Mouse (Mus musculus) neural tube, embryonic 15.5 days (tissue): Measurements from ENCODE around the gene Hpse2. TPM values are rescaled to one million over a fixed set of nuclear protein-coding genes. Genes with fewer than 3 reads are reported as not detected.

ENCODE experiments used
- ATAC-seq: fragments of 200-750 bp; cut with Nextera tagmentation; 2 replicates; pipeline ENCODE4 v1.8.0; 2017; ENCODE audit warnings: mild to moderate bottlenecking, moderate TSS enrichment, moderate library complexity; ENCODE audit not compliant: low FRiP score
- H3K27ac ChIP-seq: fragments of 300-500 bp; sonication (generic); replicated peaks from 2 replicates; pipeline ENCODE4 v1.5.1; 2015; ENCODE audit warnings: mild to moderate bottlenecking, inconsistent platforms
- H3K27me3 ChIP-seq: fragments of 300-500 bp; sonication (generic); replicated peaks from 2 replicates; pipeline ENCODE4 v1.6.1; 2015; ENCODE audit warnings: inconsistent platforms
- H3K36me3 ChIP-seq: fragments of 300-500 bp; sonication (generic); 2 replicates; pipeline ENCODE4 v1.6.1; 2015; ENCODE audit warnings: inconsistent platforms
- H3K4me1 ChIP-seq: fragments of 300-500 bp; sonication (generic); 2 replicates; pipeline ENCODE4 v1.6.1; 2015; ENCODE audit warnings: inconsistent platforms
- H3K4me2 ChIP-seq: fragments of 300-500 bp; sonication (generic); 2 replicates; pipeline ENCODE4 v1.6.1; 2015; ENCODE audit warnings: inconsistent platforms, mild to moderate bottlenecking, moderate library complexity
- H3K4me3 ChIP-seq: fragments of 300-500 bp; sonication (generic); replicated peaks from 2 replicates; pipeline ENCODE4 v1.5.1; 2015; ENCODE audit warnings: mild to moderate bottlenecking, inconsistent platforms
- H3K9ac ChIP-seq: fragments of 300-500 bp; sonication (generic); replicated peaks from 2 replicates; pipeline ENCODE4 v1.6.1; 2015; ENCODE audit warnings: mild to moderate bottlenecking, inconsistent platforms
- H3K9me3 ChIP-seq: fragments of 300-500 bp; sonication (generic); replicated peaks from 2 replicates; pipeline ENCODE4 v1.6.1; 2016; ENCODE audit warnings: inconsistent platforms
- WGBS: fragments of 180-500 bp; shearing (Covaris S2); methylation state at CpG from one replicate; pipeline ENCODE4 v1.1.7; 2015; ENCODE audit warnings: mixed read lengths; 5-methylcytosine and 5-hydroxymethylcytosine counted together
- polyA plus RNA-seq: library from polyadenylated mRNA; unstranded; fragments of >200 nt; fragmentation: Nextera tagmentation; extraction: Ambion mirVana; gene quantifications from 2 replicates; pipeline ENCODE4 v1.2.1, GENCODE M21; 2015

Hpse2 gene
- polyA plus RNA-seq, 1 experiment from 2014 or later = 0.24 TPM

DNA sequence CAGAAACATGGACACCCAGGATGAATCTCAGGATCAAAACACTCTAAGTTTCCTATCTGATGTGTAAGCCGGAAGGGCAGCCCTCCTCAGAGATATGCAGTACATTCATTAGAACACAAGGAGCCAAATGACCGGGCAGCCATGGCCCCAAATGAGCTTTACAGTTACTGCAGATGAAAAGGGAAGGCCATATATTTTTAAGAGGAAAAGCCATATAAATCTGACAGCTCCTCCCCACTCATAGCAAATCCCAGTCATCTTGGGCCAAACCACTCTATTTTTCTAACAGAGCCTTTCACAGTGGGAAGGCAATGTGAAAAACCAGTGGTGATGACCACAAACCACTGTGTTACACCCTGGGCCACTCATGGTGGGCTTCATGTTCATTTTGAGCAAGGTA, 549.9 kb downstream of the Hpse2 start:
- Histone ChIP-seq H3K27me3 (no peaks in the 10 kb centered on the region), H3K4me3 (no peak overlapping the region), H3K36me3 (no peaks in the 10 kb centered on the region), H3K9ac (no peak overlapping the region), H3K4me1 (no peaks in the 10 kb centered on the region), H3K4me2 (no peak overlapping the region), H3K27ac (no peak overlapping the region), H3K9me3 (no peaks in the 10 kb centered on the region)
- ATAC-seq = no peak
- 74% methylated on average over 2 of the region's 2 CpGs for WGBS

DNA sequence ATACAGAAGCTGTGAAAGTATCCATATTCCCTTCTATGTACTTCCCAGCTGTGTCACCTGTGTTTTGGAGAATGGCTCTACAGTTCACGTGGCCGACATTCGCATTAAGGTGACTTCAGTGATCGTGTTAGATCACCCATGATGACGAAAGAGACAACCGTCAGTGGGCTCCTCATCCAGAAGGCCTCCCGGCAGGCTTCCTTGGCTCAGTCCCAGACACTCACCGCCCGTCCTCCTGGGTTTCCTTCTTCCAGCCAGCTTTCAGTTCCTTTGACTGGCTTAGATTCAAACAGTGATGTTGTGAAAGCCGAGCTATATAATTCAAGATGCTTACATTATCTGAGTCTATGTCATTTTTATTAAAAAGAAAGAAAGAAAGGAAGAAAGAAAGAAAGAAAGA, 550.6 kb downstream of the Hpse2 start:
- Histone ChIP-seq H3K27ac (no peak overlapping the region), H3K4me2 (no peak overlapping the region), H3K4me3 (no peak overlapping the region), H3K9ac (no peak overlapping the region), H3K9me3 (no peaks in the 10 kb centered on the region), H3K36me3 (no peaks in the 10 kb centered on the region), H3K27me3 (no peaks in the 10 kb centered on the region), H3K4me1 (no peaks in the 10 kb centered on the region)
- 77% methylated on average over 10 of the region's 10 CpGs for WGBS
- ATAC-seq = no peak

DNA sequence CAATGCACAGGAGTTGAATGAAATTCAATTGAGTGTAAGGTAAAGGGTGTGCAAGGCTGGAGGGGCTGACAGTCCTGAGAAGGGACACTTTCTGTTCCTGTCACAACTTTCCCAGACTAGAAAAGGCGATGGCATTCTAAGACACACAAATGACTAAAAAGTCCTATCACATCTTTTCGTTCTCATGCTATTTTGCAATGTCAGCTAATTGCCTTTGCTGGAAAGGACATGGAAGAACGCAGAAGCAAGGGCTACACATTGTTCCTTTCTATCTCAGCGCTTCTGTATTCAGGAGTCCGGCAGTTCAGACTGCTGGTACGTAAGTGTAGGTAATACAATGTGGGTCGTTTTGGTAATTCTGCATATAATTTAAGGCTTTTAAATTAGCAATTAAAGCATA, 555.0 kb downstream of the Hpse2 start:
- Histone ChIP-seq H3K27ac (no peak overlapping the region), H3K4me1 (no peaks in the 10 kb centered on the region), H3K4me2 (no peak overlapping the region), H3K27me3 (no peaks in the 10 kb centered on the region), H3K4me3 (no peak overlapping the region), H3K36me3 (no peaks in the 10 kb centered on the region), H3K9ac (no peak overlapping the region), H3K9me3 (no peaks in the 10 kb centered on the region)
- 83% methylated on average over 7 of the region's 7 CpGs for WGBS
- ATAC-seq = no peak

DNA sequence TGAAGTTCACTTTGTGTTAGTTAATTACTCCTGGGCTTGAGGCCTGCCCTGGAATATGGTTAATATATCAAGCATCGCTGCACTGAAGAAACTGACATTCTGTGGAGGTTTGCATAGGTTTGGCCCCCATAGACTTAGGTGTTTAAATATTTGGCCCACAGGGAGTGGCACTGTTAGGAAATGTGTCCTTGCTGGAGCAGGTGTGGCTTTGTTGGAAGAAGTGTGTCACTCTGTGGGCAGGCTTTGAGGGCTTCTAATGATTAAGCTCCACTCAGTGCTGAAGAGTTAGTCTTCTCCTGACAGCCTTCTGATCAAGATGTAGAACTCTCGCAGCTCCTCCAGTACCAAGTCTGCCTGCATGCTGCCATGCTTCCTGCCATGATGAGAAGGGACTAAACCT, 555.9 kb downstream of the Hpse2 start:
- Histone ChIP-seq H3K36me3 (no peaks in the 10 kb centered on the region), H3K4me2 (no peak overlapping the region), H3K9me3 (no peaks in the 10 kb centered on the region), H3K27me3 (no peaks in the 10 kb centered on the region), H3K4me1 (no peaks in the 10 kb centered on the region), H3K9ac (no peak overlapping the region), H3K4me3 (no peak overlapping the region), H3K27ac (no peak overlapping the region)
- WGBS = 97% methylated on average over 2 of the region's 2 CpGs
- ATAC-seq = no peak

DNA sequence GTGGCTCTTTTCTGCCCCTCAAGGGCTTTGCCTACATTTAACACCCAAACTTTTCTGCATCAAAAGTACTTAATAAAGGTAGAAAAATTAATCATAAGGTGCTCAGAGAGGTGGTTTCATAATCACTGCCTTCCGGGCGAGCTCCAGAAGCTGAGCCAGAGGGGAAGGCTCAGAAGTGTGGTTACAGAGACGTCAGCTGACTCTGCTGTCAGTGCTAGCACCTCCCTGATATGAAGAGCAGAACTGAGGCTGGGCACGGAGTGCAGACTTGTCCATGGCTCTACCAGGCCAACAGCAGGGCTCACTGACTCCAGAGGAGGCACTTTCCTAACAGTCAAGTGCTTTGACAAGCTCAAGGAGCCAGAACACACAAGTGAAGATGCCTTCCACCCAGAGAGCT, 559.0 kb downstream of the Hpse2 start:
- Histone ChIP-seq H3K4me1 (no peaks in the 10 kb centered on the region), H3K9me3 (no peaks in the 10 kb centered on the region), H3K9ac (no peak overlapping the region), H3K36me3 (no peaks in the 10 kb centered on the region), H3K27ac (no peak overlapping the region), H3K4me3 (no peak overlapping the region), H3K4me2 (no peak overlapping the region), H3K27me3 (no peaks in the 10 kb centered on the region)
- no peak for ATAC-seq
- WGBS = 81% methylated on average over 4 of the region's 4 CpGs

DNA sequence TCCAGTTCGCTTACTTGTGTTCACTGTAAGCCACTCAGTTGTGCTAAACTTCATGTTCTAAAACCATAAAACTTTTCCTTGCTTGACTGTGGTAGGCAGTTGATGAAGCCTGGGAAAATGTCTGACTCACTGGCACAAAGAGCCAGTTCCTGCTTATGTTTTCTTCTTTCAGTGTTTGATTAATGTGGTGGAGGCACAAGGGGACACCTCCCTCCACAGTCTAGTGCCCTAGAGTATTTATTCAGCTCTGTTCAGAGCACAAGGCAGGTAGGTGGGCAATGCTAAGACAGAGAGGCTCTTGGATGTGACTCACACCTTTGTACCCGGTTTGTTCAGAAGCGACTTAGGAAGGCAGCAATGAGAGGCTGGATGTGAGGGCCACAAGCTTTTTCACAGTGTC, 560.3 kb downstream of the Hpse2 start:
- no peak for ATAC-seq
- no peaks in the 10 kb centered on the region for H3K9me3 ChIP-seq
- no peak overlapping the region for H3K4me2 ChIP-seq
- no peak overlapping the region for H3K27ac ChIP-seq
- H3K27me3 ChIP-seq = no peaks in the 10 kb centered on the region
- no peak overlapping the region for H3K4me3 ChIP-seq
- H3K9ac ChIP-seq = no peak overlapping the region
- H3K4me1 ChIP-seq = no peaks in the 10 kb centered on the region
- no peaks in the 10 kb centered on the region for H3K36me3 ChIP-seq
- whole genome bisulfite sequencing = 91% methylated on average over 3 of the region's 3 CpGs

DNA sequence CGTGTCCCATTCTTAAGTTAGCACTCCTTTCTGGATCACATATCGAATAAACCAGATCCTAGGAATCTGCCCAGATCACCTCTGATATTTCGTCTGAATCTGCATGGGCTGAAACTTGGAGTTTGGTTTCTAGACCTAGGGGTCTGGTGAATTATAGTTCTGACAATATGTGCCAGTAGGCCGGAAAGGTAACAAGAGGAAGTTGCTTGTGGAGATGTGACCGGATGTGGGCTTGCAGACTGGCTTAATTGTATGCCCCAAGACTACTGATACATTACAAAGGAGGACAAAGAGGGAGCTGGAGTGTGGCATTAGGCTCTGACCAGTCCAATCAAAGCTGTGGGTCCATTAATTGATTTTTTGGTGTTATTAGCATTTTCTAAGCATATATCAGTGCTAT, 568.0 kb downstream of the Hpse2 start:
- Histone ChIP-seq H3K4me1 (no peaks in the 10 kb centered on the region), H3K27me3 (no peaks in the 10 kb centered on the region), H3K4me3 (no peak overlapping the region), H3K36me3 (no peaks in the 10 kb centered on the region), H3K4me2 (no peak overlapping the region), H3K9me3 (no peaks in the 10 kb centered on the region), H3K9ac (no peak overlapping the region), H3K27ac (no peak overlapping the region)
- WGBS = 92% methylated on average over 5 of the region's 5 CpGs
- ATAC-seq = no peak

DNA sequence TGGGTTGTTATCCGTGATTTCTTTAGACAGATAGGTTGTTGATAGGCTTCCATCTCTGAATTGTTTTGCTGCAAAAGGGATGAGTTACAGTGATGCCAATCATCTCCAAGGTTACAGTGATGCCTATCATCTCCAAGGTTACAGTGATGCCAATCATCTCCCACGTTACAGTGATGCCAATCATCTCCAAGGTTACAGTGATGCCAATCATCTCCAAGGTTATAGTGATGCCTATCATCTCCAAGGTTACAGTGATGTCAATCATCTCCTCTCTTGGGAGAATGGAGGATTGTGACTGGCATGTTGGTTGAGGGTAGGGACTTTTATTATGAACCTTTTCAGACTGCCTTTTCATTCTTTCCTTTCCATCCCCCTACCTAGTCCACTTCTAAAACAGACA, 570.4 kb downstream of the Hpse2 start:
- Histone ChIP-seq H3K9me3 (no peaks in the 10 kb centered on the region), H3K4me2 (no peak overlapping the region), H3K4me3 (no peak overlapping the region), H3K4me1 (no peaks in the 10 kb centered on the region), H3K27me3 (no peaks in the 10 kb centered on the region), H3K36me3 (no peaks in the 10 kb centered on the region), H3K27ac (no peak overlapping the region), H3K9ac (no peak overlapping the region)
- ATAC-seq = no peak
- WGBS = 81% methylated on average over 2 of the region's 2 CpGs

DNA sequence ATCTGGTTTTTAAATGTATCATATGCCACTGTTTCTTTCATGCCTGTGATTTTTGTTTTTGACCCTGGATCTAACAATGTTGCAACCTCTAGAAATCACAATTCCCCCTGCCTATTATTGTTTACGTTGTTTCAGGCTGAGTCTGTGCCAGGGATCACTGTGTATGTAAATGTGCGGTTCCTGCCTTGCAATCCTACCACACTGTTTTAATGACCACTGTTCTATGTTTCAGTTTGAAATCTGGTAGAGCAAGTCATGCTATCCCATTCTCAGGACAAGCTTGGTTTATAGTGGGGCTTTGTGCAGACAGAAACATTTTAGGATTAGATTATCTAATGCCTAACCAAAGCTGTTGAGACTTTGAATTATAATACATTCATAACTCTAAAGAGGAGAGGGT, 571.9 kb downstream of the Hpse2 start:
- Histone ChIP-seq H3K4me3 (no peak overlapping the region), H3K36me3 (no peaks in the 10 kb centered on the region), H3K27me3 (no peaks in the 10 kb centered on the region), H3K9ac (no peak overlapping the region), H3K27ac (no peak overlapping the region), H3K4me1 (no peaks in the 10 kb centered on the region), H3K4me2 (no peak overlapping the region), H3K9me3 (no peaks in the 10 kb centered on the region)
- no peak for ATAC-seq
- WGBS = 87% methylated on average over 2 of the region's 2 CpGs

DNA sequence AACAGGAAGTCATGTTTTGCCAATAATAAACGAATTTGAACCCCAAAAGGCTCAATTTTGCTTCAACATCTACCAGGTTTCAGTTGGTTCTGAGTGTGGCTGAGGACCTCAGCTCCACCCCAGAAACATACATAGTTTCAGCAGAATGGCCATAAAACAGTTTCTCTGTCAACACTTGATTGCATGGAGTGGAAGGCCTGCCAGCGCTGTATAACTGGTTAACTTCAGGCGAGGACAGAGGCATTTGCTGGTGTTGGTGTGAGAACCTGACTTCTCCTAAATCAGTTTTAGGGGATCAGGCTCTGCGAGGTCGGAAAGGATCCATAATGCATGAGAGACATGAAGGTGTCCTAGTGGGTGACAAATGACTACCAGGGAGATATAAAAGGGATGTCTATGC, 578.0 kb downstream of the Hpse2 start:
- Histone ChIP-seq H3K9me3 (no peaks in the 10 kb centered on the region), H3K4me1 (no peaks in the 10 kb centered on the region), H3K9ac (no peak overlapping the region), H3K4me2 (no peak overlapping the region), H3K27me3 (no peaks in the 10 kb centered on the region), H3K4me3 (no peak overlapping the region), H3K36me3 (no peaks in the 10 kb centered on the region), H3K27ac (no peak overlapping the region)
- ATAC-seq = no peak
- WGBS = 71% methylated on average over 5 of the region's 5 CpGs

DNA sequence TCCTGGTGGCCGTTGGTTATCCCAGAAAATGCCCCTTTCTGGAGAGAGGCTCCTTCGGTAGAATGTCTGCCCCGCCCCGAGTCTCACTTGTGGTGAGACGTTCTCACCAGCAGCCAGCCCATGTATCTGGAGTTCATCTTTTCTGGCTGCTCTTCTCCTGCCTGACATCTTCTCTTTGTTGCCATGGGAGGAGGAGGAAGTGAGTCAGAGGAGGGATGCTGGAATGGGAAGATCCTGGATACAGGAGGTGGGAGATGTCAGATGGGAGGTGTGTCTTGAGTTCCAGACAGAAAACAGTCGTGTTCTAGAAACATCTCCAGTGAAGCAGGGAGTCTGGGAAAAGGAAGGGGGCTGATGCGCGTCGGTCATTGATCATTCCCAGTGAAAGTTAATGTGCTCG, 578.7 kb downstream of the Hpse2 start:
- 88% methylated on average over 10 of the region's 10 CpGs for WGBS
- ATAC-seq = no peak
- H3K36me3 ChIP-seq = no peaks in the 10 kb centered on the region
- no peaks in the 10 kb centered on the region for H3K4me1 ChIP-seq
- H3K4me3 ChIP-seq = no peak overlapping the region
- no peak overlapping the region for H3K9ac ChIP-seq
- H3K4me2 ChIP-seq = no peak overlapping the region
- H3K27me3 ChIP-seq = no peaks in the 10 kb centered on the region
- no peaks in the 10 kb centered on the region for H3K9me3 ChIP-seq
- H3K27ac ChIP-seq = no peak overlapping the region

DNA sequence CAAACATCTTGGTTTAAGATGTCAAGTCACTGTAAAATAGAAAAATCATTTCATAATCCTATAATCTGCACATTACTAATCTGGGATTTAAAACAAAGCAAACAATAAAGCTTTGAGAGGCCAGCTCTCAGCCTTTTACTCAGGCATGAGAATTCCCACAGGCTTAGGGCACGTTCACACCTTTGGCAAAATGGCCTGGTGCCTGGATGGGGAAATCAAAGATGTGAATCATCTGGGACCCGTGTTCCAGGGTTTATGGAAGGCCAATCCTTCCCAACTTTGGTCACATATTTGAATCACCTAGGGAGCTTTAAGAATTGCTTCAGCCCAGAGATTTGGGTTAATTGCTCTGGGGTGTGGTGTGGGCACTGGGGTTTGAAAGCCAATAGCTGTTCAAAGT, 590.3 kb downstream of the Hpse2 start:
- WGBS = 58% methylated on average over 2 of the region's 2 CpGs
- H3K4me1 ChIP-seq = peaks cover 9% of the 10 kb centered on the region
- peaks cover 6% of the 10 kb centered on the region; the same call in 1 of the 2 replicates for H3K27me3 ChIP-seq
- H3K27ac ChIP-seq = no peak overlapping the region
- ATAC-seq = no peak
- H3K4me3 ChIP-seq = no peak overlapping the region
- H3K9ac ChIP-seq = no peak overlapping the region
- no peaks in the 10 kb centered on the region for H3K9me3 ChIP-seq
- no peaks in the 10 kb centered on the region for H3K36me3 ChIP-seq
- no peak overlapping the region for H3K4me2 ChIP-seq

DNA sequence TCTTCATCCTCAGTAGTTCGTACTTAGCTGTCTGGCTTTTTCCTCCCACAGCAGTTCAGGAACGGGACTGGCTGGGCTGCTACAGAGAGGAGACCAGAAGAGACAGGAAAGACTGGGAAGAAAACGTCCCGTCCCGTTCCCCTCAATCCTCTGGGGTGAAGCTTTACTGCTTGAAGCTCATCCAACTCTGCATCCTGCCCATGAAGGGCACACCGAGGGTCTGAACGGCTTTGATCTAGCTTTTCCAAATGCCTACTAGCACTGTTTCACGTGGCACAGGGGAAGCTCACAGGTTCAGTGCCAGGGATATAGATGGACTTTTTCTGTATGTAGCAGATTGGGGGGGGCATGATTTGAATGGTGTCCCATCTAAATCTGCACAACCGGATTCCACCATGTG, 592.4 kb downstream of the Hpse2 start:
- Histone ChIP-seq H3K4me1 (peaks cover 9% of the 10 kb centered on the region), H3K27ac (no peak overlapping the region), H3K4me2 (peak overlapping the region; percentile 94), H3K36me3 (no peaks in the 10 kb centered on the region), H3K27me3 (peaks cover 6% of the 10 kb centered on the region; the same call in 1 of the 2 replicates), H3K9ac (peak overlapping the region; percentile 42; the same call in 1 of the 2 replicates), H3K9me3 (no peaks in the 10 kb centered on the region), H3K4me3 (peak overlapping the region; percentile 44)
- WGBS = 26% methylated on average over 9 of the region's 9 CpGs
- ATAC-seq = no peak
